Comparison of ENCODE assay signal across 13 mouse cellular contexts in genomic region chrX:101986657-101987367, GRCm38 (mm10).
DNase-seq lines count a peak whose midpoint lies in the region; ATAC-seq and TF ChIP-seq lines count a peak whose summit lies in the region.
"Had no signal": no experiment of that assay in that cellular context is flagged by ENCODE, and none has a peak within 500 bp of the region (broad histone marks: within the 10 kb centered on the region; RNA-seq: fewer than 3 reads in every experiment).

No protein-coding gene starts in this region.

- no peak overlapping the region for H3K4me3 ChIP-seq in hindbrain, embryonic 11.5 days (ENCODE audit: low read depth, low read length)
- no peak overlapping the region for H3K4me3 ChIP-seq in hindbrain, embryonic 13.5 days
- no peak overlapping the region for H3K4me3 ChIP-seq in forebrain, postnatal 0 days (ENCODE audit: low read depth, low read length)
- no peak overlapping the region for H3K4me3 ChIP-seq in midbrain, embryonic 15.5 days
- no peak overlapping the region for H3K4me3 ChIP-seq in intestine, embryonic 15.5 days (replicated peaks)
- no peak overlapping the region for H3K4me3 ChIP-seq in heart, embryonic 10.5 days
- H3K4me3 ChIP-seq: limb, embryonic 13.5 days; neural tube, embryonic 13.5 days had no signal

- peak; percentile 46 for DNase-seq in hindbrain, embryonic 11.5 days (ENCODE audit: low spot score)
- no peak for DNase-seq in forebrain, postnatal 0 days
- DNase-seq in layer of hippocampus, adult 11-12 months (ENCODE audit: low spot score): no peak
- DNase-seq in heart, embryonic 10.5 days (ENCODE audit: low spot score): no peak
- DNase-seq in testis, postnatal 14 days (ENCODE audit: low spot score): no peak
- DNase-seq: lung, adult 18-20 months; right cerebral cortex, postnatal 14 days; thymus, adult 2 months had no signal

- H3K4me1 ChIP-seq in hindbrain, embryonic 11.5 days (replicated peaks; ENCODE audit: control insufficient read depth, insufficient read depth, low read length): no peaks in the 10 kb centered on the region
- no peaks in the 10 kb centered on the region for H3K4me1 ChIP-seq in hindbrain, embryonic 13.5 days (replicated peaks)
- H3K4me1 ChIP-seq in forebrain, postnatal 0 days (ENCODE audit: insufficient read depth): no peaks in the 10 kb centered on the region
- H3K4me1 ChIP-seq in midbrain, embryonic 15.5 days: peaks cover 5% of the 10 kb centered on the region; the same call in 1 of the 2 replicates
- no peaks in the 10 kb centered on the region for H3K4me1 ChIP-seq in intestine, embryonic 15.5 days (replicated peaks)
- peaks cover 16% of the 10 kb centered on the region; the same call in 1 of the 2 replicates for H3K4me1 ChIP-seq in heart, embryonic 10.5 days
- H3K4me1 ChIP-seq: neural tube, embryonic 13.5 days had no signal

- peak; percentile 67; the same call in 1 of the 2 replicates for ATAC-seq in hindbrain, embryonic 11.5 days (ENCODE audit: low FRiP score)
- ATAC-seq in hindbrain, embryonic 13.5 days (ENCODE audit: low FRiP score): no peak
- peak; percentile 68 for ATAC-seq in forebrain, postnatal 0 days
- ATAC-seq in midbrain, embryonic 15.5 days (replicated peaks): peak; percentile 80
- ATAC-seq in intestine, embryonic 15.5 days: no peak

- no peaks in the 10 kb centered on the region for H3K9me3 ChIP-seq in hindbrain, embryonic 11.5 days (ENCODE audit: control insufficient read depth, low read length)
- no peaks in the 10 kb centered on the region for H3K9me3 ChIP-seq in hindbrain, embryonic 13.5 days
- H3K9me3 ChIP-seq in forebrain, postnatal 0 days (ENCODE audit: low read length): no peaks in the 10 kb centered on the region
- no peaks in the 10 kb centered on the region for H3K9me3 ChIP-seq in midbrain, embryonic 15.5 days
- H3K9me3 ChIP-seq in intestine, embryonic 15.5 days: no peaks in the 10 kb centered on the region
- no peaks in the 10 kb centered on the region for H3K9me3 ChIP-seq in heart, embryonic 10.5 days
- H3K9me3 ChIP-seq: limb, embryonic 13.5 days; neural tube, embryonic 13.5 days had no signal

- H3K9ac ChIP-seq in hindbrain, embryonic 11.5 days (ENCODE audit: low read depth, low read length): no peak overlapping the region
- no peak overlapping the region for H3K9ac ChIP-seq in hindbrain, embryonic 13.5 days
- H3K9ac ChIP-seq in forebrain, postnatal 0 days: no peak overlapping the region
- H3K9ac ChIP-seq in midbrain, embryonic 15.5 days: no peak overlapping the region
- H3K9ac ChIP-seq in intestine, embryonic 15.5 days: no peak overlapping the region
- H3K9ac ChIP-seq: limb, embryonic 13.5 days; neural tube, embryonic 13.5 days had no signal

- H3K27me3 ChIP-seq in hindbrain, embryonic 11.5 days (ENCODE audit: control insufficient read depth, insufficient read depth, low read length): peaks cover 7% of the 10 kb centered on the region; the same call in 1 of the 2 replicates
- peaks cover 60% of the 10 kb centered on the region for H3K27me3 ChIP-seq in hindbrain, embryonic 13.5 days
- no peaks in the 10 kb centered on the region for H3K27me3 ChIP-seq in forebrain, postnatal 0 days (ENCODE audit: insufficient read depth, low read length)
- H3K27me3 ChIP-seq in midbrain, embryonic 15.5 days (replicated peaks): peaks cover 7% of the 10 kb centered on the region
- no peaks in the 10 kb centered on the region; the same call in 1 of the 2 replicates for H3K27me3 ChIP-seq in intestine, embryonic 15.5 days (replicated peaks)
- peaks cover 28% of the 10 kb centered on the region; the same call in 1 of the 2 replicates for H3K27me3 ChIP-seq in heart, embryonic 10.5 days (ENCODE audit: insufficient read depth, poor library complexity, severe bottlenecking)

- H3K36me3 ChIP-seq in hindbrain, embryonic 11.5 days (ENCODE audit: control insufficient read depth, insufficient read depth, low read length): no peaks in the 10 kb centered on the region
- H3K36me3 ChIP-seq in hindbrain, embryonic 13.5 days: no peaks in the 10 kb centered on the region
- no peaks in the 10 kb centered on the region for H3K36me3 ChIP-seq in forebrain, postnatal 0 days (ENCODE audit: insufficient read depth)
- no peaks in the 10 kb centered on the region for H3K36me3 ChIP-seq in midbrain, embryonic 15.5 days (replicated peaks)
- no peaks in the 10 kb centered on the region for H3K36me3 ChIP-seq in intestine, embryonic 15.5 days
- no peaks in the 10 kb centered on the region for H3K36me3 ChIP-seq in heart, embryonic 10.5 days
- H3K36me3 ChIP-seq: limb, embryonic 13.5 days; neural tube, embryonic 13.5 days had no signal

- H3K27ac ChIP-seq in hindbrain, embryonic 11.5 days (ENCODE audit: low read depth, low read length): no peak overlapping the region
- no peak overlapping the region for H3K27ac ChIP-seq in hindbrain, embryonic 13.5 days
- H3K27ac ChIP-seq in forebrain, postnatal 0 days (ENCODE audit: low read depth, low read length): no peak overlapping the region; the same call in 1 of the 2 replicates
- H3K27ac ChIP-seq in midbrain, embryonic 15.5 days: no peak overlapping the region
- no peak overlapping the region for H3K27ac ChIP-seq in intestine, embryonic 15.5 days
- H3K27ac ChIP-seq in heart, embryonic 10.5 days: no peak overlapping the region
- H3K27ac ChIP-seq: limb, embryonic 13.5 days; neural tube, embryonic 13.5 days had no signal

- H3K4me2 ChIP-seq in hindbrain, embryonic 11.5 days (replicated peaks; ENCODE audit: low read depth, low read length): no peak overlapping the region
- no peak overlapping the region for H3K4me2 ChIP-seq in hindbrain, embryonic 13.5 days
- H3K4me2 ChIP-seq in forebrain, postnatal 0 days (ENCODE audit: low read depth): no peak overlapping the region
- no peak overlapping the region for H3K4me2 ChIP-seq in midbrain, embryonic 15.5 days
- H3K4me2 ChIP-seq in intestine, embryonic 15.5 days (replicated peaks): no peak overlapping the region
- H3K4me2 ChIP-seq: limb, embryonic 13.5 days; neural tube, embryonic 13.5 days had no signal

- TF ChIP-seq CTCF in forebrain, postnatal 0 days (IDR thresholded peaks at IDR 0.05; ENCODE audit: low read depth): no peak

- 33% methylated on average over 9 of the region's 9 CpGs for WGBS in hindbrain, embryonic 11.5 days
- WGBS in hindbrain, embryonic 13.5 days: 22% methylated on average over 9 of the region's 9 CpGs
- 38% methylated on average over 9 of the region's 9 CpGs for WGBS in forebrain, postnatal 0 days
- WGBS in midbrain, embryonic 15.5 days: 31% methylated on average over 9 of the region's 9 CpGs
- 45% methylated on average over 9 of the region's 9 CpGs for WGBS in intestine, embryonic 15.5 days
- WGBS in heart, embryonic 10.5 days: 55% methylated on average over 9 of the region's 9 CpGs

Comparison
In these comparisons a context has a peak if more than half of its experiments do, and no peak if none do; other contexts are left out.
1. ATAC-seq: peak in hindbrain, embryonic 11.5 days (single experiment), forebrain, postnatal 0 days (single experiment) and midbrain, embryonic 15.5 days (single experiment); none in hindbrain, embryonic 13.5 days (single experiment) and intestine, embryonic 15.5 days (single experiment).